Mouse (Mus musculus) ES-Bruce4 (cell line): ENCODE results near the gene Pklr. TPM values are rescaled to one million over a fixed set of nuclear protein-coding genes. Genes with fewer than 3 reads are reported as not detected.
A peak's percentile ranks its signal among the peaks of the same experiment; 100 is the strongest.

Source experiments
- H3K27ac ChIP-seq: 2 replicates; pipeline ENCODE4 v1.5.1; 2012; ENCODE audit warnings: low read length, inconsistent platforms; ENCODE audit not compliant: insufficient read depth
- H3K27me3 ChIP-seq: 2 replicates; pipeline ENCODE4 v1.6.1; 2012; ENCODE audit warnings: mild to moderate bottlenecking, low read length, inconsistent platforms; ENCODE audit not compliant: control insufficient read depth, poor library complexity, insufficient read depth, severe bottlenecking
- H3K36me3 ChIP-seq: 2 replicates; pipeline ENCODE4 v1.6.1; 2012; ENCODE audit warnings: inconsistent platforms, mild to moderate bottlenecking, low read length, moderate library complexity; ENCODE audit not compliant: control insufficient read depth, poor library complexity, insufficient read depth, severe bottlenecking
- H3K4me1 ChIP-seq: one replicate; pipeline ENCODE4 v1.8.1; 2011; ENCODE audit warnings: low read length; ENCODE audit not compliant: control insufficient read depth, insufficient read depth
- H3K4me3 ChIP-seq: 2 replicates; pipeline ENCODE4 v1.5.1; 2011; ENCODE audit warnings: low read depth, mild to moderate bottlenecking, low read length
- H3K9ac ChIP-seq: 2 replicates; pipeline ENCODE4 v1.6.1; 2012; ENCODE audit warnings: low read depth, mild to moderate bottlenecking, inconsistent platforms; ENCODE audit not compliant: poor library complexity, severe bottlenecking
- H3K9me3 ChIP-seq: replicated peaks from 2 replicates; pipeline ENCODE4 v1.6.1; 2012; ENCODE audit warnings: mild to moderate bottlenecking, low read length, inconsistent platforms; ENCODE audit not compliant: control insufficient read depth, poor library complexity, insufficient read depth, severe bottlenecking
- CTCF ChIP-seq: IDR thresholded peaks from one replicate; pipeline ENCODE4 v1.8.1; 2011; ENCODE audit warnings: low read depth, low read length
- EP300 ChIP-seq: IDR thresholded peaks from 2 replicates; pipeline ENCODE4 v1.6.1; 2011; ENCODE audit warnings: low read depth, low read length; ENCODE audit not compliant: insufficient read depth
- POLR2A ChIP-seq: IDR thresholded peaks from one replicate; pipeline ENCODE4 v1.8.1; 2011; ENCODE audit warnings: low read length; ENCODE audit not compliant: insufficient read depth
- polyA plus RNA-seq: library from polyadenylated mRNA; stranded (reverse); fragments of >200 nt; gene quantifications from 2 replicates; pipeline ENCODE4 v1.2.4, GENCODE M21; 2011; ENCODE audit warnings: low read depth; ENCODE audit not compliant: missing spikeins, insufficient read depth, insufficient read length

The Pklr gene
- polyA plus RNA-seq, 1 experiment, result 0.21 TPM

DNA sequence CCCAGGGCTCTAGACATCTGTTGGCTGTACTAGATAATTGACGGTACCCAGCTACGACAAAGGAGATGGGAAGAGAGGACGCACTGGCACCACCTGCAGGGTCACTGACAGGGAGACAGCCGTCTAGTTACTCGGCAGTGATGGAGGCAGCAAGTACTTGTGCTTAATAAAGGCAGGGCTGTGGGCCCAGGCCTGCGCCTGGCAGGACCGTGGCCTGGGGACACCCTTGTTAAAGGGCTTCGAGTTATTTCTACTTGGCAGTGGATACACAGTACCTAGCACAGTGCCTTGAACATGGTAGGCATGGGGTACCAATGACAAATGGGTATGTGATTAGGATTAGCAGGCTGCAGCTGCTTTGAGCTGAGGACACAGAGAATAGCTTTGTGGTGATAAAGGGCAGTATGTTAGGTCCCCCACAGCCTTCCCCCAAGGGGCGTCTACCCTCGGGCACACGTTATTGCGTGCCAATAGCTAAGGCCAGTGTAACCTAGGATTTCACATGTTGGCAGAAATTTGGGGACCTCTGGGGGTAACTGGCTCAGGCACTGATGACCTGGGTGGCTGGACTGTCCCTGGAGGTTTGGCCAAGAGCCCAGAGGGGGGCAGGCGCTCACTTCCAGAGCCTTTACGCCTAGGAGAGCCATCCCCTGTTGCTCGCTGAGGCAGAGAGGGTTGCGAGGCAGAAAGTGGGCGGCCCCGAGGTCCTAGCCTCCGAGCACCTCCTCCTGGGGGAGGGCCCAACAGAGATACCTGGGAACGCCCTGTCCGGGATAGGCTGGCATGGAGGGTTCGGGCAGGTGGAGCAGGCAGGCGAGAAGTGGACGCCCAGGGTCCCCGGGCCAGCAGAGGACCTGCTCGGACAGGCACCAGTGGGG lies 11.4 kb downstream of the Pklr start:
- Histone ChIP-seq H3K27ac (no peak overlapping the region), H3K36me3 (no peaks in the 10 kb centered on the region), H3K4me1 (no peaks in the 10 kb centered on the region), H3K27me3 (no peaks in the 10 kb centered on the region), H3K9ac (peak overlapping the region; percentile 34), H3K9me3 (no peaks in the 10 kb centered on the region), H3K4me3 (peak overlapping the region; percentile 57)
- no peak for TF ChIP-seq EP300
- TF ChIP-seq POLR2A, result no peak

DNA sequence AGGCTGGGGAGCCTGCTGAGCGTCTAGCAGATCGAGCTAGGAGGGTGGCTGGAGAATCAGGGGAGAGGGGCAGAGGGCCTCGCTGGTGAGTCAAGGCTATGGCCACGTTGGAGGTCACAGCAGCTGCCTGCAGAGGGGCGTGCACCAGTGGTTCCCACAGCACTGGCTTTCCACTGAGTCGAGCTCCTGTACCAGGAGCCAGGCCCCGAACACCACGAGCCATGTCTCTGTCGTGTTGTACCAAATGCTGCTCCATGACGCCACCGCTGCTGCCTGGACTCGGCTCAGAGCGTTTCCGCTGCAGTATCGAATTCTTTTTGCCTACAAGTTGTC lies 12.0 kb downstream of the Pklr start:
- TF ChIP-seq POLR2A (no peak), EP300 (no peak)
- peak overlapping the region; percentile 34 for H3K9ac ChIP-seq
- H3K4me1 ChIP-seq, result peaks cover 3% of the 10 kb centered on the region
- no peaks in the 10 kb centered on the region for H3K36me3 ChIP-seq
- H3K9me3 ChIP-seq, result no peaks in the 10 kb centered on the region
- H3K27me3 ChIP-seq, result no peaks in the 10 kb centered on the region
- H3K4me3 ChIP-seq, result peak overlapping the region; percentile 57
- no peak overlapping the region for H3K27ac ChIP-seq

DNA sequence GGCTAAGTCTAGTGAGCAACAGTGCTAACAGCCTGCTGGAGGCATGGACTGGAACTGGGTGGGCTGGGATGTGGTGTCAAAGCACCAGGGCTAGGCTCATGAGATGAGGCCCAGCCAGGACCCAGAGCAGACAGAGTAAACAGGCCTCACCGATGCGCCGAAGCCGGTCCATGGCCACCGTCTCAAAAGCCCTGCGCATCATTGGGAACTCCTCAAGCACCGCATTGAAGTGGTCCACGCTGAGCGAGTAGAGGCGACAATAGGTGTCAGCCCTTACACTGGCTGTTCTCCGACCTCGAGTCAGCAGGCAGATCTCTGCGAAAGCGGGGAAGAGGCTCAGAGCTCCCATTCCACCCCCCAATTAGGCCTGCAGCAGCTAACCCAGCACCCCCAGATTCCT lies 12.6 kb downstream of the Pklr start:
- H3K9me3 ChIP-seq, result no peaks in the 10 kb centered on the region
- no peaks in the 10 kb centered on the region for H3K36me3 ChIP-seq
- peak overlapping the region; percentile 34; the same call in 1 of the 2 replicates for H3K9ac ChIP-seq
- no peak overlapping the region for H3K4me3 ChIP-seq
- H3K27me3 ChIP-seq, result no peaks in the 10 kb centered on the region
- H3K4me1 ChIP-seq, result peaks cover 3% of the 10 kb centered on the region
- no peak overlapping the region for H3K27ac ChIP-seq
- TF ChIP-seq EP300 (no peak), CTCF (no peak), POLR2A (no peak)

DNA sequence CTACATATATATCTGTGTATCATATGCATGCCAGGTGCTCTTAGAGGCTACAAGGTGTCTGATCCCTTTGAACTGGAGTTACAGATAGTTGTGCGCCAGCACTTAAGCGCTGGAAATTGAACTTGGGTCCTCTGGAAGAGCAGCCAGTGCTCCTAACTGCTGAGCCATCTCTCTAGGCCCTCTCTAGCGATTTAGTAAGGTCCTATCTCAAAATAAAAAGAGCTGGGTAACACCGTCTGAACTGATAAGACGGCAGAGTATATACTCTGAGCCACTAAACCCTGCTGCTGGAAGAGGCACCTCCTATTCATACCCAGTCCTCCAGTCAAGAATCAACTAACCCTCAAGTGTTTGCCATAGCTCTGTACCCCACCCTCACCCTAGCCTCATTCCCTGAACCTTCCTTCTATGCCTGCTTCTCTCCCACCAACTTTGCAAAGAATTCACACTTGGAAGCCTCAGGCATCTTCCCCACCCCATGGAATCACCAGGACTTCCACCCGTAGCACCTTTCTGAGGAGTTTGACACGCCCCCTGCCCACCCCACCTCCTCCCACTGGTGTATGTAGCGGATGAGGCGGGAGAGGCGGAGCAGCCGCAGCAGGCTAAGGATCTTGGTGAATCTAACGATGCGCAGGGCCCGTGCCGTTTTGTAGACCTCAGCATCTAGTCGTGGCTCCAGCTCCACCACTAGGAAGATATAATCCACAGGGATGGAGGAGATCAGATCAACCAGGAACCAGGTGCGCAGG lies 16.3 kb downstream of the Pklr start:
- H3K36me3 ChIP-seq, result no peaks in the 10 kb centered on the region
- no peak overlapping the region; the same call in 1 of the 2 replicates for H3K4me3 ChIP-seq
- H3K9me3 ChIP-seq, result no peaks in the 10 kb centered on the region
- no peaks in the 10 kb centered on the region for H3K27me3 ChIP-seq
- H3K27ac ChIP-seq, result no peak overlapping the region
- peaks cover 3% of the 10 kb centered on the region for H3K4me1 ChIP-seq
- no peak overlapping the region for H3K9ac ChIP-seq
- TF ChIP-seq CTCF, result no peak
- no peak for TF ChIP-seq EP300
- no peak for TF ChIP-seq POLR2A

DNA sequence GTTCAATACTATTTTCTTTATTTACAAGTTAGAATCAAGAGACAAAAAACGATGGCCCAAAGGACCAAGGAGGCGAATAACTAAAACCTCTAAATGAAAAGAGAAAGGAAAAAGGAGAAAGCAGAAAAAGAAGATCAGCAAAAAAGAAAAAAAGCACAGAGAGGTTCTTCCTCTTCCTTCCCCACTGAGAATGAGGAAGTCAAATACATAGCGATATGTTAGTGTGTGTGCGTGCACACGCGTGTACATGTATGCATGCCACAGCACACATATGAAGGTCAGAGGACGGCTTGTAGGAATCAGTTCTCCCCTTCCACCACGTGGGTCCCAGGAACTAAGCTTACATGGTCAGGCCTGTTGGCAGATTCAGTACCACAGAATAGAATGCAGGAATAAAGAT lies 21.0 kb downstream of the Pklr start:
- H3K4me1 ChIP-seq, result peaks cover 4% of the 10 kb centered on the region
- no peaks in the 10 kb centered on the region for H3K9me3 ChIP-seq
- H3K36me3 ChIP-seq, result no peaks in the 10 kb centered on the region
- H3K27me3 ChIP-seq, result no peaks in the 10 kb centered on the region
- no peak overlapping the region for H3K27ac ChIP-seq
- H3K4me3 ChIP-seq, result no peak overlapping the region
- H3K9ac ChIP-seq, result no peak overlapping the region
- no peak for TF ChIP-seq CTCF
- no peak for TF ChIP-seq POLR2A
- TF ChIP-seq EP300, result no peak

DNA sequence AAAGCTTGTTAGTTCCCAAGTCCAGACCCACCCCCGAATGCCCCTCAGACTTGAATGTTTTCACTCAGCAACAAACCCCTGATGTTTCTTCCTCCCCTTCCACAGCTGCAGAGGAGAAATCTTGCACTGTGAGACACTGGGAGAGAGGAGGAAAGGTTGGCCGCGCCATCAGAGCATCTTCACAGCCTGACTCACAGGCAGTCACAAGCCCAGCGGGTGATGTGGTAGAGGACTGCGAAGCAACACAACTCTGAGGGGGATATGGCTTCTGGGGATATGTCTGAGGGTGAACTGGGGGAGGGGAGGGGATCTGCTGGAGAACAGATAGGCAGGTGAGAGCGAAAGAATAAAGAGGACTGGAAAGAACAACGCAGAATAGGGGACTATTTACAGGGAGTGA lies 22.7 kb downstream of the Pklr start:
- Histone ChIP-seq H3K9ac (no peak overlapping the region), H3K27me3 (no peaks in the 10 kb centered on the region), H3K4me3 (no peak overlapping the region), H3K4me1 (peaks cover 2% of the 10 kb centered on the region), H3K27ac (no peak overlapping the region), H3K36me3 (no peaks in the 10 kb centered on the region), H3K9me3 (no peaks in the 10 kb centered on the region)
- TF ChIP-seq CTCF (no peak), EP300 (no peak), POLR2A (no peak)
